Mouse (Mus musculus) heart, embryonic 10.5 days (tissue): ENCODE results near the gene Nadk2. TPM values are rescaled to one million over a fixed set of nuclear protein-coding genes. Genes with fewer than 3 reads are reported as not detected.

Experiments used
- DNase-seq: peaks from one replicate; pipeline ENCODE4 v3.0.0-alpha.2; 2017; ENCODE audit warnings: low spot score
- H3K27ac ChIP-seq: fragments of 300-500 bp; sonication (generic); 2 replicates; pipeline ENCODE4 v1.5.1; 2016; ENCODE audit warnings: mild to moderate bottlenecking
- H3K27me3 ChIP-seq: fragments of 300-500 bp; sonication (generic); 2 replicates; pipeline ENCODE4 v1.6.1; 2016; ENCODE audit warnings: mild to moderate bottlenecking; ENCODE audit not compliant: poor library complexity, insufficient read depth, severe bottlenecking
- H3K36me3 ChIP-seq: fragments of 300-500 bp; sonication (generic); 2 replicates; pipeline ENCODE4 v1.6.1; 2016; ENCODE audit warnings: mild to moderate bottlenecking, moderate library complexity
- H3K4me1 ChIP-seq: fragments of 300-500 bp; sonication (generic); 2 replicates; pipeline ENCODE4 v1.6.1; 2016; ENCODE audit warnings: mild to moderate bottlenecking
- H3K4me3 ChIP-seq: fragments of 300-500 bp; sonication (generic); 2 replicates; pipeline ENCODE4 v1.5.1; 2016; ENCODE audit warnings: mild to moderate bottlenecking, moderate library complexity
- H3K9me3 ChIP-seq: fragments of 300-500 bp; sonication (generic); 2 replicates; pipeline ENCODE4 v1.6.1; 2016; ENCODE audit warnings: mild to moderate bottlenecking, moderate library complexity
- WGBS: fragments of 180-500 bp; shearing (Covaris S2); methylation state at CpG from one replicate; pipeline ENCODE4 v1.1.7; 2016; 5-methylcytosine and 5-hydroxymethylcytosine counted together
- polyA plus RNA-seq: library from polyadenylated mRNA; unstranded; fragments of >200 nt; fragmentation: Nextera tagmentation; extraction: Ambion mirVana; gene quantifications from 2 replicates; pipeline ENCODE4 v1.2.1, GENCODE M21; 2016

Gene Nadk2
- 54.9 and 61.9 TPM in 2 replicates for polyA plus RNA-seq

GRCm38 (mm10) chr15:9070912-9071555 is at the start of gene Nadk2:
Gene Nadk2, plus strand, starts transcription at chr15:9071260.
- Histone ChIP-seq H3K4me1 (peaks cover 31% of the 10 kb centered on the region), H3K27ac (peak within 1 kb of the TSS; percentile 99), H3K4me3 (peak within 1 kb of the TSS; percentile 99), H3K27me3 (no peaks in the 10 kb centered on the region), H3K36me3 (no peaks in the 10 kb centered on the region), H3K9me3 (no peaks in the 10 kb centered on the region)
- under 1% methylated on average over 54 of the region's 54 CpGs for WGBS
- peak; percentile 99 for DNase-seq

GRCm38 (mm10) chr15:9055704-9056103 is 15.4 kb upstream of the Nadk2 start:
- no peak overlapping the region for H3K4me3 ChIP-seq
- H3K4me1 ChIP-seq: no peaks in the 10 kb centered on the region
- no peak for DNase-seq
- H3K27me3 ChIP-seq: no peaks in the 10 kb centered on the region
- H3K36me3 ChIP-seq: no peaks in the 10 kb centered on the region
- no peak overlapping the region for H3K27ac ChIP-seq
- no peaks in the 10 kb centered on the region for H3K9me3 ChIP-seq

GRCm38 (mm10) chr15:9059856-9060255 is 11.2 kb upstream of the Nadk2 start:
- WGBS: 81% methylated on average over 2 of the region's 2 CpGs
- DNase-seq: no peak
- no peak overlapping the region for H3K4me3 ChIP-seq
- H3K27ac ChIP-seq: no peak overlapping the region
- no peaks in the 10 kb centered on the region for H3K4me1 ChIP-seq
- no peaks in the 10 kb centered on the region for H3K9me3 ChIP-seq
- no peaks in the 10 kb centered on the region for H3K27me3 ChIP-seq
- H3K36me3 ChIP-seq: no peaks in the 10 kb centered on the region

GRCm38 (mm10) chr15:9061150-9061882 is 9.7 kb upstream of the Nadk2 start:
- no peak for DNase-seq
- Histone ChIP-seq H3K27ac (no peak overlapping the region), H3K27me3 (no peaks in the 10 kb centered on the region), H3K4me3 (no peak overlapping the region), H3K4me1 (no peaks in the 10 kb centered on the region), H3K36me3 (no peaks in the 10 kb centered on the region), H3K9me3 (no peaks in the 10 kb centered on the region)
- 67% methylated on average over 7 of the region's 7 CpGs for WGBS

GRCm38 (mm10) chr15:9068881-9069280 is 2.2 kb upstream of the Nadk2 start:
- Histone ChIP-seq H3K4me3 (no peak overlapping the region), H3K27ac (no peak overlapping the region), H3K4me1 (peaks cover 11% of the 10 kb centered on the region), H3K36me3 (no peaks in the 10 kb centered on the region), H3K27me3 (no peaks in the 10 kb centered on the region), H3K9me3 (no peaks in the 10 kb centered on the region)
- 83% methylated on average over 4 of the region's 4 CpGs for whole genome bisulfite sequencing
- no peak for DNase-seq

- no peak for DNase-seq
- WGBS: 7% methylated on average over 3 of the region's 3 CpGs
- H3K27me3 ChIP-seq: no peaks in the 10 kb centered on the region
These were observed 707 bp upstream of the Nadk2 start for GRCm38 (mm10) chr15:9070353-9070752.

GRCm38 (mm10) chr15:9071556-9072544 is 790 bp downstream of the Nadk2 start:
- Histone ChIP-seq H3K27ac (peak overlapping the region; percentile 99), H3K36me3 (no peaks in the 10 kb centered on the region), H3K4me1 (peaks cover 39% of the 10 kb centered on the region), H3K4me3 (peak overlapping the region; percentile 99), H3K27me3 (no peaks in the 10 kb centered on the region), H3K9me3 (no peaks in the 10 kb centered on the region)
- DNase-seq: peak; percentile 83
- WGBS: under 1% methylated on average over 66 of the region's 66 CpGs

More at GRCm38 (mm10) chr15:9070353-9070752, 707 bp upstream of the Nadk2 start:
- no peaks in the 10 kb centered on the region for H3K9me3 ChIP-seq
- H3K4me1 ChIP-seq: peaks cover 26% of the 10 kb centered on the region
- no peaks in the 10 kb centered on the region for H3K36me3 ChIP-seq
- peak overlapping the region; percentile 99 for H3K4me3 ChIP-seq
- H3K27ac ChIP-seq: peak overlapping the region; percentile 99

- Histone ChIP-seq H3K27me3 (no peaks in the 10 kb centered on the region), H3K36me3 (no peaks in the 10 kb centered on the region), H3K27ac (peak overlapping the region; percentile 99), H3K9me3 (no peaks in the 10 kb centered on the region), H3K4me1 (peaks cover 45% of the 10 kb centered on the region), H3K4me3 (peak overlapping the region; percentile 99)
- no peak for DNase-seq
- WGBS: 10% methylated on average over 5 of the region's 5 CpGs
These were observed 1.6 kb downstream of the Nadk2 start for GRCm38 (mm10) chr15:9072630-9073029.

GRCm38 (mm10) chr15:9073067-9073608 is 2.1 kb downstream of the Nadk2 start:
- 22% methylated on average over 12 of the region's 12 CpGs for WGBS
- Histone ChIP-seq H3K36me3 (no peaks in the 10 kb centered on the region), H3K4me3 (peak overlapping the region; percentile 99), H3K4me1 (peaks cover 50% of the 10 kb centered on the region), H3K27ac (peak overlapping the region; percentile 99), H3K27me3 (no peaks in the 10 kb centered on the region), H3K9me3 (no peaks in the 10 kb centered on the region)
- no peak for DNase-seq

GRCm38 (mm10) chr15:9073684-9074083 is 2.6 kb downstream of the Nadk2 start:
- peak overlapping the region; percentile 99 for H3K4me3 ChIP-seq
- no peak for DNase-seq
- no peaks in the 10 kb centered on the region for H3K9me3 ChIP-seq
- H3K27me3 ChIP-seq: no peaks in the 10 kb centered on the region
- peaks cover 56% of the 10 kb centered on the region for H3K4me1 ChIP-seq
- H3K27ac ChIP-seq: peak overlapping the region; percentile 99
- no peaks in the 10 kb centered on the region for H3K36me3 ChIP-seq
- 75% methylated on average over 5 of the region's 5 CpGs for WGBS

- Histone ChIP-seq H3K4me1 (peaks cover 60% of the 10 kb centered on the region), H3K36me3 (no peaks in the 10 kb centered on the region), H3K4me3 (peak overlapping the region; percentile 99), H3K27ac (peak overlapping the region; percentile 99), H3K9me3 (no peaks in the 10 kb centered on the region), H3K27me3 (no peaks in the 10 kb centered on the region)
- DNase-seq: no peak
- WGBS: 18% methylated on average over 2 of the region's 2 CpGs
These were observed 3.1 kb downstream of the Nadk2 start for GRCm38 (mm10) chr15:9074139-9074538.

- H3K9me3 ChIP-seq: no peaks in the 10 kb centered on the region
- no peaks in the 10 kb centered on the region for H3K27me3 ChIP-seq
- H3K4me3 ChIP-seq: peak overlapping the region; percentile 99
- WGBS: under 1% methylated on average over 4 of the region's 4 CpGs
- DNase-seq: peak; percentile 95
- peak overlapping the region; percentile 99 for H3K27ac ChIP-seq
- peaks cover 66% of the 10 kb centered on the region for H3K4me1 ChIP-seq
- no peaks in the 10 kb centered on the region for H3K36me3 ChIP-seq
These were observed 3.6 kb downstream of the Nadk2 start for GRCm38 (mm10) chr15:9074671-9075070.
